Mouse (Mus musculus) T-helper 1 cell (primary cell): ENCODE data around the gene Pnmal1.

ENCODE experiments used
- in situ Hi-C: fragments of 300-600 bp; cut with MboI, MseI; formaldehyde crosslinking; loops from one replicate; pipeline ENCODE4 v1.15.1; 2025; ENCODE audit warnings: high pct_unique_total_duplicates

Pnmal1 gene

DNA sequence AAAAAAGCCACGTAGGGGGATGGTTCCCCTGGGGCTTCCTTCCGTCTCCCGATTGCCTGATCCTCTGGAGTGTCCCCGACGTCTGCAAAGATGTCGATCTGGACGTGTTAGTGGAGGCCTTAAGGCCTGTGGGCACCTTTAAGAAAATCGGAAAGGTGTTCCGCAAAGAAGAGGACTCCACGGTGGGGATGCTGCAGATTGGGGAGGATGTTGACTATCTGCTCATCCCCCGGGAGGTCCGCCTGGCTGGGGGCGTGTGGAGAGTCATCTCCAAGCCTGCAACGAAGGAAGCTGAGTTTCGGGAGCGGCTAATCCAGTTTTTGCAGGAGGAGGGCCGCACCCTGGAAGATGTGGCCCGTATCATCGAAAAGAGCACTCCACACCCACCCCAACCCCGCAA lies 34.9 kb downstream of the Pnmal1 start:
- in situ Hi-C loops, result no loop called here

DNA sequence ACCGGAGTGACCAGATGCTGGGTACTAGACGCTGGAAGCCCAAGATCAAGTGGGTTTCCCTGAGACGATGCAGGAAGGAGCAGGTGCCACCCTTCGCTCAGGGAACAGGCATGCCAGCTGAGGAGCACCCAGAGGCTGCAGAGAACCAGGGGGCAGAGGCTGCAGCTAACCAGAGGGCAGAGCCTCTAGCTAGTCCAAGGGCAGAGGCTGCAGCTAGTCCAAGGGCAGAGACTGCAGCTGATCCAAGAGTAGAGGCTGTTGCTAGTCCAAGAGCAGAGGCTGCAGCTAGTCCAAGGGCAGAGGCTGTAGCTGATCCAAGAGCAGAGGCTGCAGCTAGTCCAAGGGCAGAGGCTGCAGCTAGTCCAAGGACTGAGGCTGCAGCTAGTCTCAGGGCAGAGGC lies 35.9 kb downstream of the Pnmal1 start:
- in situ Hi-C loops, result loop anchor here (5.0 kb wide), 1 partner anchor 43 kb away; no protein-coding TSS in a partner anchor

DNA sequence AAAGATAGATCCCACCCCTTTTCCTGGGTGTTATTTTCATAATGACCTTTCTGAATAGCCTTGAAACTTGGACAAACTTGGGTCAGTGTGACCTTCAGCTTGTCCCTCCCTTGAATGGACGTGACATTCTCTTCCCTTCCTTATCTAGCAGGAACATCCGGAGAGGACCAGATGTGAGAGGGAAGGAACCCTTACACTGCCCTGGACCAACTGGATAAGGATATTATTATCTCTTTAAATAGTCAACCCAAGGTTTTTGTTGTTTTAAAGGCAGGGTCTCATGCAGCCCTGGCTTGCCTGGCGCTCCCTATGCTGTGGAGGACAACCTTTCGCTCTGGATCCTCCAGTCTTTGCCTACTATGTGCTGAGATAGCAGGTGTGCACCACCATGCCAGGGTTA lies 39.8 kb downstream of the Pnmal1 start:
- in situ Hi-C loops, result loop anchor here (5.0 kb wide), 1 partner anchor 47 kb away; no protein-coding TSS in a partner anchor

DNA sequence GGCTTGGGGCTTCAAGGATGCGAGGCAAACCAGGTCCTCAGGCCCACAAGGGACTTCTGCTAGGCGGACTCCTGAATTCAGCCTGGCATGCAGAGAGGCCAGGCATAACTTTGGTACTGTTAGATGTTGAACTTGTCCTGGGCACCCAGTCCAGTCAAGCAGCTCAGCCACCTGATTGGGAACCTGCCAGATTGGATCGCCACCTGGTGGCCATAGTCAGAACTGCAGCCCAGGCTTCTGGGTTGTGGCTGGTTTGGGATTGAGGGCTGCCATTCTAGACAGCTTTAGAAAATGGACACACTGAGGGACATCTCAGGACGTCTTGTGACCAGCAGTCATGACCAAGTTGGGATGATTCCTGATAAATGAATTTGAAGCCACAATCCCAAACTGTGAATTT lies 40.2 kb downstream of the Pnmal1 start:
- in situ Hi-C loops, result loop anchor here (5.0 kb wide), 1 partner anchor 47 kb away; no protein-coding TSS in a partner anchor

DNA sequence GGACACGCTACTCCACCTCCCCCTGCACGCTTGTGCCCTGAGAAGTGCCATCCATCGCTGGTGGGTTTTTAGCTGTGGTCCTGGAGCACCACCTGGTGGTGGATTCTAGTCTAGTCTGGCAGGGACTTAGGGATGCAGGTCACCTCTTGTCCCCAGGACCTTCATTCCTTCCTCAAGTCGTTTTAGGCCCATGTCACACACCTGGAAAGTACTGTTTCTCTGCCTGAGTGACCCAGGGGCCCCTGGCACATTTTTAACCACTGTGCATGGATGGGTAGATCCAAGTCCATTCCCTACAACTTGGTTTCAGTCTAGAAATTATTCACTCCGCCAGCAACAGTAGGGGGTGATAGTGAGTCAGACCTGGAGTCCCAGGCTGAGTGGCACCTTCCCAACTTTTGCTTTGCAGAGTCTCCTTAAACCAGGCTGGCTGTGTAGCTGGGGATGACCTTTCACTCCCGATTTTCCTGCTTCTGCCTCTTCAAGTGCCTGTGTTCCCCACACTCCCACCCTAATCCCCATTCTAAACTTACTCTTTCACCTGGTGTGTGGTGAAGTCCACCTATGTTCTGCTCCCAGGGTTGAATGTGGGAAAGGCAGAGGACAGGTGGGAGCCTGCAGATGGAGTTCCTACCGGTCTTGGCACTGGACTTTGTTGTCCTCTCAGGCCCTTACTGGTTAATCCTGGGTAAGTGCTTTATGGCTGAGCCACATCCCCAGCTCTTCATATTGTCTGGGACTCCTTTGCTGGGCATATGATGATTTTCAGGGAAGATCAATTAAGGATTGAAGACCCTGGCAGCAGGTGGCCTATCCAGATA lies 43.1 kb downstream of the Pnmal1 start:
- in situ Hi-C loops, result no loop called here

DNA sequence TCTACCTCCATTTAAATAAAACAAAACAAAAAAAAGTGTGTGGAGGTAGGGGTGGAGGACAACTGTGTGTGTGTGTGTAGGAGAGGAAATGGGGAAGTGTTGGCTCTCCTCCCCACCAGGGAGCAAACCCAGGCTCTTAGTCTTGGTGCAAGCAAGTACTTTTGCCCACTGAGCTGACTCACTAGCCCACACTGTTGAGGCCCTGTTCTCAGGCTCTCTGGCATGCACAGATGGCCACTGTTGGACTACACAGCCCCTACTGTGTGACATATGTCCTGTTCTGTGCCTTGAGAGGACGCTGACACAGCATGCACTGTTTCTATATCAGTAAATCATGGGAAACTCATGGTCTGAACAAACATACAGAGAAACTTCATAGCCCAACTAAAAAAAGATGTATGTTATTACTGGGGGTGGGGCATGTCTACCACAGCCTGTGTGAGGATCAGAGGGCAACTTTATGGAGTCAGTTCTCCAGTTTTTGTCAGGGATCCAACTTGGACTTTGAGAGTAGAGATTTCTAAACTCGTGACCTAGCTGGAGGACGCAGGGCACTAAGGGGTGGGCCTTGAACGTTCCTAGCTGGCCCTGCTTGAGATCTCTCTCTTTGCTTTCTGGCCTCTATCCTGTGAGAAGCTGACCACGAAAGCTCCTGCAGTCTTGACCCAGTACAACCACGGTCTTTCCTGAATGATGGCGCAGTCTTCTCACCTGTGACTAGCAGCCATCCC lies 43.9 kb downstream of the Pnmal1 start:
- in situ Hi-C loops, result no loop called here

DNA sequence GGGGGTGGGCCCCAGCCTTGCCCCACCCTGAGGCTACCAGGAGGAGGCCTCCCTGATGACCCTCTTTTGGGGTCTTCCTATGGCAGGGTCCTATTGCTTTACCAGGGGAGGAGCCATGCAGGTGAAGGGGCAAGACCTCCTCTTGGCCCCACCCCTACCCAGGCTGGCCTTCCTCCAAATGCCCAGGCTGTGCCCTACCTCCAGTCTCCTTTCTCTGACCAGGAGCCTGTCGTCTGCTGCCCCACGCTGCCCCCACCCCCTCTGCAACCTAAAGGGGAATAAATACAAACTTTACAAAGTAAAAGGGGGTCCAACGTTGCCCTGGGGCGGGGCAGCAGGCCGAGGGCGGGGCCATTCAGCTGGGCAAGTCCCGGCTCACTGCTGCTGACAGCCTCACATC lies 45.2 kb downstream of the Pnmal1 start:
- in situ Hi-C loops, result no loop called here

DNA sequence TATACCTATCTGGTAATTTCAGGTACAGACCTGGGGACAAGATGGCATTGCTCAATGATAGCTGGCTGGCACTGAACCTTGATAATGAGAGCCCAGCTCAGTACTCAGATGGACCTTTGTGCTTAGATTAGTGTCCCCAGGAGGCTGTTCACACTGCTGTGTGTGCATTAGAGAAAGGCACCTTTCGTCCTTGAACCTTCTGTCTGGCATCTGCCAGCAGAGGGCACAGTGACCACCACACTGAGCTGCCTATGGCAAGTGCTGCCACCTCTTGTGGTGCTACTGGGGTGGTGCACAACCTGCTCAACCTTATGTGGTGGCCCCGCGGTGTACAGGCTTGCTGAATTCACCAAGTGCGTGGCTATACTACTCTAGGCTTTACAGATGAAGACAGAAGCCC lies 47.8 kb downstream of the Pnmal1 start:
- in situ Hi-C loops, result no loop called here

DNA sequence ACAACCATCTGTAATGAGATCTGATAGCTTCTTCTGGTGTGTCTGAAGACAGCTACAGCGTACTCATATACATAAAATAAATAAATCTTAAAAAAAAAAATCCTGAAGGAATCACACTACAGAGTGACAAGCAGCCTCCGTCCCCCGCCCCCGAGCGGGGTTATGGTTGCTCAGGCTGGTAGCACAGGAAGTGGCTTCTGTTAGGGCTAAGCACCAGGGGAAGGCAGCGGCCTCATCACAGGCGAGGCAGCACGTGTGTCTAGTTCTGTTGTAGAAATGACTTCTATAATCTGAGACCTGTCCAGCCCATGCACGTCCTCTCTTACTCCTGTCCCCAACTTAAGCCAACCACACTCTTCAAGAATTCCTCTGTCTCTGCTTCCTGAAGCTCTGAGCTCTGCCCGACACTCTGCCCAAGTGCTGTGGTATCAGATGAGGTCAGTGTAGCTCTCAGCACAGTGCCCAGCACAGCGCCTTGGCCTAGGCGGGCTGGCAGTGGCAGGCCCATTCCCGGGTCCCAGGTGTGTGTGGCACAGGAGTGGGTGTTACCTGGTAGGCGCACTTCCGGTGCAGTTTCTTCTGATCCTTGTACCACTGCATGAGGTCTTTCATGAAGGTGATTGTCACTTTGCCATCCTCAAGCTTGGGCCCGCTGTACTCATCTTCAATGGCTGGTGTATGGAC lies 50.0 kb downstream of the Pnmal1 start:
- in situ Hi-C loops, result no loop called here

DNA sequence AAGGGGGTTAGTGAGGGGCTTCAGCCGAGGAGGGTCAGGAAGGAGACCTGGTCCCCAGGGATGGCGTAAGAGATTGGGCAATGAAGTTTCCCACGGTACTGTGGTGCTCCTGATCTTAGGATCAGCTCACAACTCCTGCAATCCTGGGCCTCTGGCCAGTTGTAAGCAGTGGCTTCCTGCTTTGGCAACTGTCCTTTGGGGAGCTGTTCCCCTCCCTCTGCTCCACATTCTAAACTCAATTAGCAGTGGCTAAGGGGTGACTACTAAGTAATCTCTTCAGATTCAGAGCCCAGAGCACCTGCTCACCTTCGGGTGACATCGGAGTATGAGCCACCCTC lies 50.5 kb downstream of the Pnmal1 start:
- in situ Hi-C loops, result no loop called here

DNA sequence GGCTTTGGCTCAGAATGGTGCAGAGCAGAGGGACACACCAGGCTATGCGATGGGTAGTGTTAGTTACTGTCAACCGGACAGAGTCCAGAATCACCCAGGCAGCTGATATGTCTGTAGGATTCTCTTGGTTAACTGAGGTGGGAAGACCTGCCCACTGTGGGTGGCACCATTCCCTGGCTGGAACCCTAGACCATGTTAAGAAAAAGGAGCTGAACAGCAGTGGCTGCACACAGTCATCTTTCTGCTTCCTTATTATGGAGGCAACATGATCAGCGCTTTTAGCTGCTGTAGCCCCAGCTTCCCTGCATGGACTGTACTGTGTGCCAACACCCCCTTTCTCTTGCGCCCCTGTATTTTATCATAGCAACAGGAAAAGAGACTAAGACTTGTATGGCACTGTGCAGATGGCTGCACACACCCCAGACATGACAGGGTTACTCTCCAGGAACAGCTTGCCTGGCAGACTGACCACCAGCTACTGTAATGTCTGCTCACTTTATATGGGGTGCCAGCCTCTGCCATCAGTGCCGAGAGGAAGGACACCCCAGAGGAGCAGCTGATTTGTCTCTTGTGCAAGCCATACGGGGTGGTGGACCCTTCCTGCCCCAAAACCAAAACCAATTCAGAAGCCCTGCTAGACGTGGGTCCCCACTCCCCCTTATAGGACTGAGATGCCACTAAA lies 52.6 kb downstream of the Pnmal1 start:
- in situ Hi-C loops, result no loop called here
